Mouse (Mus musculus): Measurements from ENCODE around the gene Hoxb7. TPM values are rescaled to one million over a fixed set of nuclear protein-coding genes. Genes with fewer than 3 reads are reported as not detected.

The Hoxb7 gene
- polyA plus RNA-seq, 1 experiment, result 0.52 TPM

DNA sequence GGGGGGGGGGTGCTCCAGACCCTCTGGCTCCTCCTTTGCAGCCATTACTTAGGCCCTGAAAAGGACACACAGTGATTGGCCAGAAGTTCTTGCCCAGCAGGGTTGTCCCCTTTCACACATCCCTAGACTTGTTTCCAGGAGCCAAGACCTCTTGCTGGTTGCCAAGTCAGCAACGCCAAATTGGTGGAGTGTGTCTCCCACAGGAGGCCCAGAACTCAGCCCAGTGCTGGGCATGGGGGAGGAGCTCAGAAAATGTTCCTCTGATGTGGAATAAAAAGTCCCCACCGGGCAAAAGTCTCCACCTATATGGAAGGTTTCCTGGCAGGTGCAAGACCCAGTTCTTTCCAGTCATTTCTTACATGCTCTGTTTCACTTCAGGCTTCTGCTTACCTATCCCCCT, 27.4 kb upstream of the Hoxb7 start:
- Histone ChIP-seq H3K4me3 (replicated peaks; ENCODE audit: extremely low read depth, low read depth, low read length) (no peak overlapping the region), H3K4me1 (ENCODE audit: control insufficient read depth, insufficient read depth, low read length) (no peaks in the 10 kb centered on the region)
- 9% methylated on average over 2 of the region's 2 CpGs for WGBS
- DNase-seq, result no peak
- no peak for TF ChIP-seq POLR2A (IDR thresholded peaks at IDR 0.05; ENCODE audit: borderline replicate concordance, extremely low read depth, low read depth, low read length)
- no peak for TF ChIP-seq CTCF (IDR thresholded peaks at IDR 0.05; ENCODE audit: insufficient read depth, low read length)

DNA sequence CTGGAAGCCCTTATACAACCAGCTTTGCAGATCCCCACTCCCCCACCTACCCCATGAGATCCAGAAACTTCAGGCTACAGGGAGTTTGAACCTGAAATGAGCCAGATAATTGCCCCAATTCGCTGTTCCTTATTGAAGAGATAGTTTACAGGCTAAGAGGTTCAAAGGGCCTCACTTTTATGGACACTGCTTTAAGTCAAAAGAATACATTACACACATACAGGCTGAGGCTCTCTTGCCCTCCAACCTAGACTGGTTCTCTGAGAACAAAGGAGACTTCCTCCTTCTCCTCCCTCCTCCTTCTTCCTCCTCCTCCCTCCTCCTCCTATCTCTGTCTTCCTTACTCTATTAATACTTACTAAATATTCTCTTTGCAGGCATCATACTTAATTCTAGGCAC, 26.9 kb upstream of the Hoxb7 start:
- H3K4me1 ChIP-seq (ENCODE audit: control insufficient read depth, insufficient read depth, low read length), result no peaks in the 10 kb centered on the region
- no peak overlapping the region for H3K4me3 ChIP-seq (replicated peaks; ENCODE audit: extremely low read depth, low read depth, low read length)
- WGBS, result 3% methylated on average over 1 of the region's 1 CpGs
- no peak for DNase-seq
- no peak for TF ChIP-seq CTCF (IDR thresholded peaks at IDR 0.05; ENCODE audit: insufficient read depth, low read length)
- no peak for TF ChIP-seq POLR2A (IDR thresholded peaks at IDR 0.05; ENCODE audit: borderline replicate concordance, extremely low read depth, low read depth, low read length)

DNA sequence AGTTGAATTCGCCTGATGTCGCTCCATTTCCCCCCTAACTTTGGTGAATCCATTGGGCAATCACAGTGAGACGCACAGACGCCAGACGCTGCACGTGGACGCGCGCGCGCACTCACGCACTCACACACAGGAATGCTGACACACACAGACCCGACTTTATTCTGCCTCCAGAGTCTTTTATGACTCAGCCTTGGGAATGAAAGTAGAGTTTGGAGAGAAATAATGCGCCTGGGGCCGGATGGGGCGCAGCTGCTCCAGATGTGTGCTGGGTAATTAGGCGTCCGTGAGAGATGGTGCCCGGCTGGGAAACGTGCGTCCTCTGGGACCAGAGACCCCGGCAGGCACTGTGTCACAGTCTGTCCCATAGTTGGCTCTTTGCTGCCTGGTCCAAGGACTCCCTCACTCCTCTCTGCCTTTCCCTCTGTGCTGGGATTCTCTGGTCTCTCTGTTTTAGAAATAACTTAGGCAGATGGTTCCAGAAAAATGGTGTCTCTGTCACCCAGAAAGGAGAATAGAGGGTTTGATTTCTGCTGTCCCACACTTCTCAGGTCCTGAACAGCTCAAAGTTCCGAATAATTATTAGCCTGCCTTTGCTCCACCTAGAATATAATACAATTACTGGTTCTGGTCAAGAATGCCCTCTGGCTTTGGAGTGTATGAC, 26.0 kb upstream of the Hoxb7 start:
- no peaks in the 10 kb centered on the region for H3K4me1 ChIP-seq (ENCODE audit: control insufficient read depth, insufficient read depth, low read length)
- TF ChIP-seq CTCF (IDR thresholded peaks at IDR 0.05; ENCODE audit: insufficient read depth, low read length), result no peak
- no peak for TF ChIP-seq POLR2A (IDR thresholded peaks at IDR 0.05; ENCODE audit: borderline replicate concordance, extremely low read depth, low read depth, low read length)
- no peak overlapping the region for H3K4me3 ChIP-seq (replicated peaks; ENCODE audit: extremely low read depth, low read depth, low read length)
- 6% methylated on average over 23 of the region's 23 CpGs for WGBS
- no peak for DNase-seq

DNA sequence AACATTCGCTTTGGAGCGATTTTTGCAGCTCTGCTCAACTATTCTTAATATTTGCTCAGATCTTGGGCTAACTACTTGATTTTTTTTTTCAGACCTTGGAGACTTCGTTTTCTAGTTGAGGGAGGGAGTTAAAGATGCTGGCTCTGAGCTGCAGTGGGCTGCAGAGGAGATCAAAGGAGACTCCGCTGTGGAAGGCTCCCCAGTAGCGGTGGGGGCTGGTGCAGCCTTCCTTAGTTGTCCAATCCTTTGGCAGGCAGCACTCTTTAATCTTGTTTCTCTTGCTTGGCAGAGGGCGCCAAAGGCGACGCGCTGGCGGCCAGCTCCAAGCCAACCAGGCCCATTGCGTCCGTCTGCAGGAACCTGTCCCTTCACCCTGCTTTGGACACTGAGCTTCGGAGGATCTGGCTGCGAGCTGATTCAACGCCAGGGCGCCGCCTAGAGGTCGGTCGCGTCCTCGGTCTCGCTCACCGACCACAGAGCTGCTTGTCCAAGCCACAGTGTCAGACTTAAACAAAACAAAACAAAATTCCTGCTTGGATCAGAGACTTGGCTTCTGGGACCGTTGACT, 25.0 kb upstream of the Hoxb7 start:
- 4% methylated on average over 24 of the region's 24 CpGs for WGBS
- DNase-seq, result peak; percentile 55
- Histone ChIP-seq H3K4me3 (replicated peaks; ENCODE audit: extremely low read depth, low read depth, low read length) (no peak overlapping the region), H3K4me1 (ENCODE audit: control insufficient read depth, insufficient read depth, low read length) (no peaks in the 10 kb centered on the region)
- no peak for TF ChIP-seq POLR2A (IDR thresholded peaks at IDR 0.05; ENCODE audit: borderline replicate concordance, extremely low read depth, low read depth, low read length)
- peak; percentile 72 for TF ChIP-seq CTCF (IDR thresholded peaks at IDR 0.05; ENCODE audit: insufficient read depth, low read length)

DNA sequence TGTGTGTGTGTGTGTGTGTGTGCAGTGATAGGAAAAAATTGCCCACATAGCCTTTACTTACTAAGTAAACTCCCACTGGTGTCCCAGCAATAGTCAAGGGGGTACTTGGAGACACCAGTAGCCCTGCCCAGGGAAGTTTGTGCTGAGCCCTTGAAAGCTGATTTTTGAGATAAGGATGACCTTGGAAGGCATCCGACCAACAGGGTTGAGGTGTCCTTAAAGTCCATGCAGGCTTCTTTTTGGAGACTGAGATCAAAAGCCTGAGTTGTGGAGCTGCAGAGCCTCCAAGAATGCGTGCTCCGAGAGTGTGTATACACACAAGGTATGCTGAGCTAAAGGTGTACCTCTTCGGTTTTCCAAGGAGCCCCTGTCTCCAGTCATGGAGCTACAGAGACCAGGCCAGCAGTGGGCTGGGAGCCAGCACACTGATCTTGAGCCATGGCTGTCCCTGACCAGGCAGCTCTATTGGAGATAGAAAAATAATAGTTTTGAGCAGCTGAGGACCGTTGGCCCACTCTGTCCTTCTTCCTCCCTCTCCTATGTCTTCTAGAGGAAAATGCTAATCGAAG, 24.1 kb upstream of the Hoxb7 start:
- TF ChIP-seq POLR2A (IDR thresholded peaks at IDR 0.05; ENCODE audit: borderline replicate concordance, extremely low read depth, low read depth, low read length) (no peak), CTCF (IDR thresholded peaks at IDR 0.05; ENCODE audit: insufficient read depth, low read length) (no peak)
- no peak for DNase-seq
- Histone ChIP-seq H3K4me3 (replicated peaks; ENCODE audit: extremely low read depth, low read depth, low read length) (no peak overlapping the region), H3K4me1 (ENCODE audit: control insufficient read depth, insufficient read depth, low read length) (no peaks in the 10 kb centered on the region)
- WGBS, result 15% methylated on average over 6 of the region's 6 CpGs

DNA sequence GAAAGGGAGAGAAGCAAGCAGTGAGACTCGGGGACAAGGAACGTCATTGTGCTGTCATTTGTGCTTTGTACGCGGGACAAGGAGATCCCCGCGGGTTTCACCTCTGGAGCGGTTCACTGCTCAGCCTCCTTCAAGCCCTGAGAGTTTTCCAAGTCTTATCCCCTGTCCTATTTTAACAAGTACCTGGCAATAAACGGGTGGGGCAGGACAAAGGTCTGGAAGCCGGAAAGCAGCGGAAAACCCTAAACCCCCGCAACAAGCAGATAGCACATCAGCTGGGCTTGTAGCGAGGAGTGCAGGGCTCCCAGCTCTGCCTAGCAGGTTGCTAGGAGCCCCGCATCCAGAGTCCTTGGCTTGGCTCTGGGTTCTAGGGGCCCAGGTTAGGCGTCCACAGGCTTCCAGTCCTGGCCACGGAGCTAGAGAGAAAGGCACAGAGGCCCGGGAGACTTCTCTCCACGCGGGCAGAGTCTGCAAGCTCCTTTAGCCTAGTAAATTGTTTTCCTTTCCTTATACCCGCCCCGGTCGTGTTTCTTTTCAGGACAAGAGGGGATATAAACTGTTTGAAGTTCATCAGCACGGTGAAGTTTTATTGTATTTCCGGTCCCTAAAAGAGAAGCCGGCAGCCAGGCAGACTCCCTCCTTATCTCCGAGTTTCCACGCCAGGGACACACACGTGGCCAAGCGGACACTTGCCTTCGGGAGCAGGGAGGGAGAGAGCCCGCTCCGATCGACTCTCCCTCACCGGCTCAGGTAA, 22.6 kb upstream of the Hoxb7 start:
- no peak overlapping the region for H3K4me3 ChIP-seq (replicated peaks; ENCODE audit: extremely low read depth, low read depth, low read length)
- 10% methylated on average over 33 of the region's 33 CpGs for WGBS
- TF ChIP-seq CTCF (IDR thresholded peaks at IDR 0.05; ENCODE audit: insufficient read depth, low read length), result no peak
- TF ChIP-seq POLR2A (IDR thresholded peaks at IDR 0.05; ENCODE audit: borderline replicate concordance, extremely low read depth, low read depth, low read length), result no peak
- no peak for DNase-seq
- no peaks in the 10 kb centered on the region for H3K4me1 ChIP-seq (ENCODE audit: control insufficient read depth, insufficient read depth, low read length)

DNA sequence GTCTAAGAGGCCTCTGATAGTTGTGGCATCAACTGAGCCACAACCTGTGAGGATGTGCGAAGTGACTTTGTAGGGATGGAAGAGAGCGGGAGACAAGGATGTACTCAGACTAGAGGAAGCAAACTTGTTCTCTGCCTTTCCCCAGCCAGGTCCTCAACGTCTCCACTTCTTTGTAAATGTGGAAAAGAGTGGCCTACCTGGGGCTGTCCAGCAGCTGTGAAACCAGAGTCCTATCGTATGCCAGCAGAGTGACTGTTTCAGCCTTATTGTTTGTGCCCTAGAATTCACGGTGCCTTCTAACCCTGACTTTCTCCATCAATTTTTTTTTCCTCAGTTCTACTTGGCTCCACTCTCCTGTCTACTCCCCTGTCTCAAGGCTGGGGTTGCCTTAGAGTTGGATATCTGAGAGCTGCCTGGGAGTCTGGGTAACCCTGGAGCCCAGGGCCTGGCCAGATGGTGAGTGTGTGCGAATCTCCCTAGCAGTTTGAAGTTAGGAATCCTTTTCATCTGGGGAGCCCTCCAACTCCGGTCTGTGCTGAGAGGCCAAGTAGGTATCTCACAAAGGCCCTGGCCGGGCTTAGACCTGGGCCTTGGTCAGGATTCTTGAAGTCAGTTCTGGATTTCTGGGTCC, 21.9 kb upstream of the Hoxb7 start:
- no peak for TF ChIP-seq POLR2A (IDR thresholded peaks at IDR 0.05; ENCODE audit: borderline replicate concordance, extremely low read depth, low read depth, low read length)
- no peak for TF ChIP-seq CTCF (IDR thresholded peaks at IDR 0.05; ENCODE audit: insufficient read depth, low read length)
- no peak overlapping the region for H3K4me3 ChIP-seq (replicated peaks; ENCODE audit: extremely low read depth, low read depth, low read length)
- WGBS, result 32% methylated on average over 8 of the region's 8 CpGs
- DNase-seq, result no peak
- no peaks in the 10 kb centered on the region for H3K4me1 ChIP-seq (ENCODE audit: control insufficient read depth, insufficient read depth, low read length)

DNA sequence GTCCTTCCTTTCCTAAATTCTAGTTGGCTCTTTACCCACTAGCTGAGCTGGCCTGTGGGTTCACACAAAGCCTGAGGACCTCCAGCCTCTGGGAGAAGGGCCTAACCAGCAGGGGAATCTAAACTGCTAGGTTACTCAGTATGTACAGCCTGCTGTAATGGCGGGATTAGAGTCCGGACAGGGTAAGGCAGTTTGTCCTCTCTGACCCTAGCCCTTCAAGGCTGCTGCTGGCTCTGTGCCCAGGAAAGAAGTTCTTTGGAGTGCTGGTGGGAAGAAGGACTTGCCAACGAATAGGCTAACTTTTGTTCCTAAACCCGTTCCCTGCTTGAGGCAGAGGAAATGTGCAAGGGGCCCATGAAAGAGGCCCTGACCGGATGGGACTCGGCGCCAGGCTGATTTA, 20.5 kb upstream of the Hoxb7 start:
- no peak overlapping the region for H3K4me3 ChIP-seq (replicated peaks; ENCODE audit: extremely low read depth, low read depth, low read length)
- peaks cover under 1% of the 10 kb centered on the region; the same call in 1 of the 2 replicates for H3K4me1 ChIP-seq (ENCODE audit: control insufficient read depth, insufficient read depth, low read length)
- TF ChIP-seq CTCF (IDR thresholded peaks at IDR 0.05; ENCODE audit: insufficient read depth, low read length) (no peak), POLR2A (IDR thresholded peaks at IDR 0.05; ENCODE audit: borderline replicate concordance, extremely low read depth, low read depth, low read length) (no peak)
- no peak for DNase-seq
- WGBS, result 14% methylated on average over 7 of the region's 7 CpGs

All from lung, adult 2 months (tissue).